Mouse (Mus musculus) midbrain, embryonic 16.5 days (tissue): ENCODE data around the gene Kcnk10. TPM values are rescaled to one million over a fixed set of nuclear protein-coding genes. Genes with fewer than 3 reads are reported as not detected.

Experiments used
- ATAC-seq: fragments of 200-750 bp; cut with Nextera tagmentation; 2 replicates; pipeline ENCODE4 v1.8.0; 2017; ENCODE audit warnings: moderate TSS enrichment
- H3K27ac ChIP-seq: fragments of 300-500 bp; sonication (generic); 2 replicates; pipeline ENCODE4 v1.5.1; 2014; ENCODE audit warnings: mild to moderate bottlenecking, low read length, mixed read lengths
- H3K27me3 ChIP-seq: fragments of 300-500 bp; sonication (generic); 2 replicates; pipeline ENCODE4 v1.6.1; 2014; ENCODE audit warnings: low read depth, low read length, mixed read lengths; ENCODE audit not compliant: control insufficient read depth, insufficient read depth
- H3K36me3 ChIP-seq: fragments of 300-500 bp; sonication (generic); 2 replicates; pipeline ENCODE4 v1.6.1; 2014; ENCODE audit warnings: mild to moderate bottlenecking, low read length, moderate library complexity, mixed read lengths; ENCODE audit not compliant: control insufficient read depth, insufficient read depth
- H3K4me1 ChIP-seq: fragments of 300-500 bp; sonication (generic); 2 replicates; pipeline ENCODE4 v1.6.1; 2014; ENCODE audit warnings: mild to moderate bottlenecking, low read length, mixed read lengths; ENCODE audit not compliant: control insufficient read depth, insufficient read depth
- H3K4me2 ChIP-seq: fragments of 300-500 bp; sonication (generic); 2 replicates; pipeline ENCODE4 v1.6.1; 2014; ENCODE audit warnings: mild to moderate bottlenecking, low read length, mixed read lengths
- H3K4me3 ChIP-seq: fragments of 300-500 bp; sonication (generic); 2 replicates; pipeline ENCODE4 v1.5.1; 2014; ENCODE audit warnings: low read depth, mild to moderate bottlenecking, low read length, moderate library complexity, mixed read lengths
- H3K9ac ChIP-seq: fragments of 300-500 bp; sonication (generic); 2 replicates; pipeline ENCODE4 v1.6.1; 2014; ENCODE audit warnings: low read depth, low read length, mixed read lengths
- H3K9me3 ChIP-seq: fragments of 300-500 bp; sonication (generic); replicated peaks from 2 replicates; pipeline ENCODE4 v1.6.1; 2014; ENCODE audit warnings: mild to moderate bottlenecking, low read length, mixed read lengths; ENCODE audit not compliant: control insufficient read depth, poor library complexity, severe bottlenecking
- WGBS: fragments of 180-500 bp; shearing (Covaris S2); extraction: QIAGEN DNeasy Blood & Tissue Kit; methylation state at CpG from one replicate; pipeline ENCODE4 v1.1.7; 2014; 5-methylcytosine and 5-hydroxymethylcytosine counted together
- polyA plus RNA-seq: library from polyadenylated mRNA; unstranded; fragments of >200 nt; fragmentation: Nextera tagmentation; extraction: Ambion mirVana; gene quantifications from 2 replicates; pipeline ENCODE4 v1.2.1, GENCODE M21; 2015

Kcnk10 gene
- polyA plus RNA-seq, 1 experiment from 2014 or later, result 40.7 TPM

GRCm38 (mm10) chr12:98459889-98460288 lies 118.2 kb downstream of the Kcnk10 start:
- ATAC-seq, result no peak
- WGBS, result 58% methylated on average over 3 of the region's 3 CpGs
- Histone ChIP-seq H3K36me3 (no peaks in the 10 kb centered on the region), H3K4me2 (no peak overlapping the region), H3K4me3 (no peak overlapping the region), H3K9ac (no peak overlapping the region), H3K4me1 (peaks cover 7% of the 10 kb centered on the region; the same call in 1 of the 2 replicates), H3K27ac (no peak overlapping the region), H3K9me3 (no peaks in the 10 kb centered on the region), H3K27me3 (no peaks in the 10 kb centered on the region)

- no peak overlapping the region for H3K27ac ChIP-seq
Observed at GRCm38 (mm10) chr12:98458944-98459343, 119.2 kb downstream of the Kcnk10 start.

GRCm38 (mm10) chr12:98458516-98458915 lies 119.6 kb downstream of the Kcnk10 start:
- Histone ChIP-seq H3K36me3 (no peaks in the 10 kb centered on the region), H3K9me3 (no peaks in the 10 kb centered on the region), H3K4me3 (no peak overlapping the region), H3K27me3 (no peaks in the 10 kb centered on the region), H3K4me2 (no peak overlapping the region), H3K4me1 (peaks cover 7% of the 10 kb centered on the region; the same call in 1 of the 2 replicates), H3K27ac (no peak overlapping the region), H3K9ac (no peak overlapping the region)
- 77% methylated on average over 5 of the region's 5 CpGs for WGBS
- ATAC-seq, result no peak

More at GRCm38 (mm10) chr12:98458944-98459343, 119.2 kb downstream of the Kcnk10 start:
- Histone ChIP-seq H3K9me3 (no peaks in the 10 kb centered on the region), H3K9ac (no peak overlapping the region), H3K4me2 (no peak overlapping the region), H3K27me3 (no peaks in the 10 kb centered on the region), H3K4me3 (no peak overlapping the region), H3K36me3 (no peaks in the 10 kb centered on the region), H3K4me1 (peaks cover 7% of the 10 kb centered on the region; the same call in 1 of the 2 replicates)
- no peak for ATAC-seq
- WGBS, result 89% methylated on average over 4 of the region's 4 CpGs

- Histone ChIP-seq H3K9ac (no peak overlapping the region), H3K9me3 (no peaks in the 10 kb centered on the region), H3K27me3 (no peaks in the 10 kb centered on the region), H3K27ac (no peak overlapping the region), H3K4me3 (no peak overlapping the region), H3K4me1 (peaks cover 4% of the 10 kb centered on the region; the same call in 1 of the 2 replicates), H3K36me3 (0 out of 2 replicates have a peak, but pooled peaks cover 2% of the 10 kb centered on the region), H3K4me2 (no peak overlapping the region)
- ATAC-seq, result no peak
- 89% methylated on average over 17 of the region's 17 CpGs for WGBS
Observed at GRCm38 (mm10) chr12:98453161-98453560, 124.9 kb downstream of the Kcnk10 start.

GRCm38 (mm10) chr12:98452646-98453045 lies 125.5 kb downstream of the Kcnk10 start:
- H3K36me3 ChIP-seq, result 0 out of 2 replicates have a peak, but pooled peaks cover 2% of the 10 kb centered on the region
- peaks cover 4% of the 10 kb centered on the region; the same call in 1 of the 2 replicates for H3K4me1 ChIP-seq
- H3K4me2 ChIP-seq, result no peak overlapping the region
- WGBS, result 85% methylated on average over 7 of the region's 7 CpGs
- H3K27me3 ChIP-seq, result no peaks in the 10 kb centered on the region
- H3K4me3 ChIP-seq, result no peak overlapping the region
- H3K9me3 ChIP-seq, result no peaks in the 10 kb centered on the region
- no peak overlapping the region for H3K9ac ChIP-seq
- no peak overlapping the region for H3K27ac ChIP-seq
- ATAC-seq, result no peak

- H3K4me1 ChIP-seq, result no peaks in the 10 kb centered on the region
- no peak overlapping the region for H3K4me2 ChIP-seq
- H3K27ac ChIP-seq, result no peak overlapping the region
- ATAC-seq, result no peak
- no peak overlapping the region for H3K9ac ChIP-seq
- H3K36me3 ChIP-seq, result no peaks in the 10 kb centered on the region
- no peaks in the 10 kb centered on the region for H3K27me3 ChIP-seq
- 59% methylated on average over 5 of the region's 5 CpGs for WGBS
- H3K4me3 ChIP-seq, result no peak overlapping the region
- no peaks in the 10 kb centered on the region for H3K9me3 ChIP-seq
Observed at GRCm38 (mm10) chr12:98445637-98446036, 132.5 kb downstream of the Kcnk10 start.

GRCm38 (mm10) chr12:98444860-98445259 lies 133.2 kb downstream of the Kcnk10 start:
- Histone ChIP-seq H3K9ac (no peak overlapping the region), H3K4me3 (no peak overlapping the region), H3K36me3 (peaks cover 3% of the 10 kb centered on the region; the same call in 1 of the 2 replicates), H3K27me3 (no peaks in the 10 kb centered on the region), H3K4me2 (no peak overlapping the region), H3K4me1 (no peaks in the 10 kb centered on the region), H3K27ac (no peak overlapping the region), H3K9me3 (no peaks in the 10 kb centered on the region)
- ATAC-seq, result no peak
- WGBS, result 87% methylated on average over 5 of the region's 5 CpGs

- ATAC-seq, result no peak
Observed at GRCm38 (mm10) chr12:98443754-98444153, 134.4 kb downstream of the Kcnk10 start.

GRCm38 (mm10) chr12:98438080-98438479 lies 140.0 kb downstream of the Kcnk10 start:
- no peak overlapping the region for H3K4me2 ChIP-seq
- no peak overlapping the region for H3K27ac ChIP-seq
- peaks cover 15% of the 10 kb centered on the region for H3K36me3 ChIP-seq
- H3K9me3 ChIP-seq, result no peaks in the 10 kb centered on the region
- H3K9ac ChIP-seq, result no peak overlapping the region
- ATAC-seq, result no peak
- no peaks in the 10 kb centered on the region for H3K27me3 ChIP-seq
- 79% methylated on average over 2 of the region's 2 CpGs for WGBS
- no peaks in the 10 kb centered on the region for H3K4me1 ChIP-seq
- H3K4me3 ChIP-seq, result no peak overlapping the region

More at GRCm38 (mm10) chr12:98443754-98444153, 134.4 kb downstream of the Kcnk10 start:
- no peaks in the 10 kb centered on the region for H3K9me3 ChIP-seq
- no peak overlapping the region for H3K4me2 ChIP-seq
- no peaks in the 10 kb centered on the region for H3K27me3 ChIP-seq
- H3K36me3 ChIP-seq, result peaks cover 3% of the 10 kb centered on the region; the same call in 1 of the 2 replicates
- WGBS, result 89% methylated on average over 3 of the region's 3 CpGs
- H3K4me3 ChIP-seq, result no peak overlapping the region
- no peaks in the 10 kb centered on the region for H3K4me1 ChIP-seq
- no peak overlapping the region for H3K9ac ChIP-seq
- H3K27ac ChIP-seq, result no peak overlapping the region
